Mouse (Mus musculus) heart, postnatal 0 days (tissue): ENCODE measurements around the gene Gab1.

Source experiments
- CTCF ChIP-seq: IDR thresholded peaks from 2 replicates; pipeline ENCODE4 v1.5.1; 2016; ENCODE audit warnings: antibody characterized with exemption, control low read depth, low read depth
- EP300 ChIP-seq: IDR thresholded peaks from 2 replicates; pipeline ENCODE4 v1.6.1; 2016; ENCODE audit warnings: antibody characterized with exemption, low read depth

- TF ChIP-seq CTCF, result no peak
- TF ChIP-seq EP300, result no peak
Observed at GRCm38 (mm10) chr8:80835401-80835800, 44.9 kb downstream of the Gab1 start.
